Mouse (Mus musculus): ENCODE measurements around the gene Snta1. TPM values are rescaled to one million over a fixed set of nuclear protein-coding genes. Genes with fewer than 3 reads are reported as not detected.

Gene Snta1
- total RNA-seq, 2 experiments from 2014 or later = 1.8 TPM; not detected in 1

- ATAC-seq (replicated peaks; ENCODE audit: low FRiP score, poor library complexity, severe bottlenecking) = no peak
These were observed 32.9 kb downstream of the Snta1 start for GRCm38 (mm10) chr2:154374807-154375601.

- peak; percentile 56; the same call in 1 of the 2 replicates for ATAC-seq (replicated peaks; ENCODE audit: low FRiP score, poor library complexity, severe bottlenecking)
These were observed 33.8 kb downstream of the Snta1 start for GRCm38 (mm10) chr2:154373961-154374632.

- no peak for ATAC-seq (replicated peaks; ENCODE audit: low FRiP score, poor library complexity, severe bottlenecking)
These were observed 34.9 kb downstream of the Snta1 start, which contains the start of gene Cdk5rap1 for GRCm38 (mm10) chr2:154372842-154373500. Gene Cdk5rap1, minus strand, starts transcription at chr2:154373010.

- ATAC-seq (replicated peaks; ENCODE audit: low FRiP score, poor library complexity, severe bottlenecking) = peak; percentile 89
These were observed 35.6 kb downstream of the Snta1 start for GRCm38 (mm10) chr2:154372151-154372829.

GRCm38 (mm10) chr2:154367510-154367909 lies 40.4 kb downstream of the Snta1 start:
- no peak for ATAC-seq (replicated peaks; ENCODE audit: low FRiP score, poor library complexity, severe bottlenecking)

- ATAC-seq (replicated peaks; ENCODE audit: low FRiP score, poor library complexity, severe bottlenecking) = peak; percentile 65
These were observed 53.9 kb downstream of the Snta1 start for GRCm38 (mm10) chr2:154354000-154354425.

- ATAC-seq (replicated peaks; ENCODE audit: low FRiP score, poor library complexity, severe bottlenecking) = no peak
These were observed 59.7 kb downstream of the Snta1 start for GRCm38 (mm10) chr2:154348152-154348551.

GRCm38 (mm10) chr2:154339356-154339755 lies 68.5 kb downstream of the Snta1 start:
- ATAC-seq (replicated peaks; ENCODE audit: low FRiP score, poor library complexity, severe bottlenecking) = 0 out of 2 replicates have a peak, but pooled peaks have one; percentile 46

- ATAC-seq (replicated peaks; ENCODE audit: low FRiP score, poor library complexity, severe bottlenecking) = no peak
These were observed 69.7 kb downstream of the Snta1 start for GRCm38 (mm10) chr2:154338161-154338560.

GRCm38 (mm10) chr2:154335572-154335971 lies 72.3 kb downstream of the Snta1 start:
- no peak for ATAC-seq (replicated peaks; ENCODE audit: low FRiP score, poor library complexity, severe bottlenecking)

- peak; percentile 70 for ATAC-seq (replicated peaks; ENCODE audit: low FRiP score, poor library complexity, severe bottlenecking)
These were observed 81.0 kb downstream of the Snta1 start for GRCm38 (mm10) chr2:154326852-154327251.

Other genes with a start within 250 kb of the Snta1 start
- not detected in 2 replicates for gene Bpifa5, start 245.5 kb downstream of the Snta1 start, total RNA-seq (2015; ENCODE audit: low replicate concordance)
- not detected in 2 replicates for gene Bpifa5, start 245.5 kb downstream of the Snta1 start, total RNA-seq (2017; ENCODE audit: low replicate concordance)
- gene Bpifb1, start 217.3 kb downstream of the Snta1 start, total RNA-seq (2015; ENCODE audit: low replicate concordance) = not detected in 2 replicates
- not detected in 2 replicates for gene Bpifb1, start 217.3 kb downstream of the Snta1 start, total RNA-seq (2017; ENCODE audit: low replicate concordance)
- gene Bpifb5, start 184.4 kb downstream of the Snta1 start, total RNA-seq (2015; ENCODE audit: low replicate concordance) = not detected in 2 replicates
- not detected in 2 replicates for gene Bpifb5, start 184.4 kb downstream of the Snta1 start, total RNA-seq (2017; ENCODE audit: low replicate concordance)
- not detected in 2 replicates for gene Bpifb9a, start 150.2 kb downstream of the Snta1 start, total RNA-seq (2015; ENCODE audit: low replicate concordance)
- not detected in 2 replicates for gene Bpifb9a, start 150.2 kb downstream of the Snta1 start, total RNA-seq (2017; ENCODE audit: low replicate concordance)
- not detected in 2 replicates for gene Bpifb9b, start 100.9 kb downstream of the Snta1 start, total RNA-seq (2015; ENCODE audit: low replicate concordance)
- not detected in 2 replicates for gene Bpifb9b, start 100.9 kb downstream of the Snta1 start, total RNA-seq (2017; ENCODE audit: low replicate concordance)
- gene Cdk5rap1, start 35.1 kb downstream of the Snta1 start, total RNA-seq (2015; ENCODE audit: low replicate concordance) = 10.1 and 12.3 TPM in 2 replicates
- gene Cdk5rap1, start 35.1 kb downstream of the Snta1 start, total RNA-seq (2017; ENCODE audit: low replicate concordance) = 8.2 and 28.1 TPM in 2 replicates
- 9.6 and 28.1 TPM in 2 replicates for gene Cbfa2t2, start 28.4 kb upstream of the Snta1 start, total RNA-seq (2015; ENCODE audit: low replicate concordance)
- 6.5 and 14.1 TPM in 2 replicates for gene Cbfa2t2, start 28.4 kb upstream of the Snta1 start, total RNA-seq (2017; ENCODE audit: low replicate concordance)
- gene 1700003F12Rik, start 139.0 kb upstream of the Snta1 start, total RNA-seq (2015; ENCODE audit: low replicate concordance) = not detected in 2 replicates
- not detected in 2 replicates for gene 1700003F12Rik, start 139.0 kb upstream of the Snta1 start, total RNA-seq (2017; ENCODE audit: low replicate concordance)
- gene Actl10, start 143.7 kb upstream of the Snta1 start, total RNA-seq (2015; ENCODE audit: low replicate concordance) = not detected in 2 replicates
- not detected in 2 replicates for gene Actl10, start 143.7 kb upstream of the Snta1 start, total RNA-seq (2017; ENCODE audit: low replicate concordance)
- gene Necab3, start 150.8 kb upstream of the Snta1 start, total RNA-seq (2015; ENCODE audit: low replicate concordance) = 1.8 TPM in 1 of 2 replicates, not detected in the other
- gene Necab3, start 150.8 kb upstream of the Snta1 start, total RNA-seq (2017; ENCODE audit: low replicate concordance) = 1.9 and 3.6 TPM in 2 replicates
- 11.7 and 27.8 TPM in 2 replicates for gene E2f1, start 161.8 kb upstream of the Snta1 start, total RNA-seq (2015; ENCODE audit: low replicate concordance)
- gene E2f1, start 161.8 kb upstream of the Snta1 start, total RNA-seq (2017; ENCODE audit: low replicate concordance) = 11.9 and 17.5 TPM in 2 replicates
- 15.5 and 22.7 TPM in 2 replicates for gene Pxmp4, start 195.6 kb upstream of the Snta1 start, total RNA-seq (2015; ENCODE audit: low replicate concordance)
- gene Pxmp4, start 195.6 kb upstream of the Snta1 start, total RNA-seq (2017; ENCODE audit: low replicate concordance) = 14.4 and 17.0 TPM in 2 replicates
- gene Zfp341, start 205.2 kb upstream of the Snta1 start, total RNA-seq (2015; ENCODE audit: low replicate concordance) = 3.2 and 3.8 TPM in 2 replicates
- gene Zfp341, start 205.2 kb upstream of the Snta1 start, total RNA-seq (2017; ENCODE audit: low replicate concordance) = 1.3 and 2.7 TPM in 2 replicates
- 11.5 TPM in 1 of 2 replicates, not detected in the other for gene 4930519P11Rik, start 205.3 kb upstream of the Snta1 start, total RNA-seq (2015; ENCODE audit: low replicate concordance)
- gene 4930519P11Rik, start 205.3 kb upstream of the Snta1 start, total RNA-seq (2017; ENCODE audit: low replicate concordance) = not detected in 2 replicates
- gene Chmp4b, start 243.6 kb upstream of the Snta1 start, total RNA-seq (2015; ENCODE audit: low replicate concordance) = 58.0 and 78.4 TPM in 2 replicates
- 45.3 and 70.0 TPM in 2 replicates for gene Chmp4b, start 243.6 kb upstream of the Snta1 start, total RNA-seq (2017; ENCODE audit: low replicate concordance)